ENCODE assay signal across 8 mouse cellular contexts in the genomic region with DNA sequence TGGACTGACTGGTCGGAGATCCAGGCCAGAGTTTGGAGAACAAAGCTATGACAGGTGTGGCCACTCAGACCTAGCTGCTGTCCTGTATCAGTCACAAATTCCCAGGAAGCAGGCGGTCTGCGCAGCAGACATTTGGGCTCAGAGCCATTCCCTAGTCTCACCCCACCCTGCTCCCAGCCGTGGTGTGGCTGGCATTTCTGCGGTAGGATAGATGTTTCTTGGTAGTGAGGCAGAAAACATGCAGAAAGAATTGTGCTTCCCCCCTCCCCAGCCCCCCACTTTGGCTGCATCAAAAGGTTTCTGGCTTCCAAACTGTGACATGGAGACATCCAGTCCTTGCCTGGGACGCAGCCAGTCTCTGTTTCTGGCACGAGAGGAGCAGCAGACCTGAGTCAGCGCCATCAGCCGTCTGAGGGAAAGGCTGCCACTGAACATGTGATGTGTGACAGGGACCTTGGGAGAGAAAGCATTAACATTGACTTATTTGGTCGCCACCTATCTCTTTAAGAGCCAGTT.
A peak's percentile ranks its signal among the peaks of the same experiment; 100 is the strongest.
DNase-seq lines count a peak whose midpoint lies in the region; ATAC-seq and TF ChIP-seq lines count a peak whose summit lies in the region.

No protein-coding gene starts in this region.

- no peak for TF ChIP-seq EP300 in stomach, postnatal 0 days (optimal IDR thresholded peaks at IDR 0.05)

- H3K27me3 ChIP-seq in forebrain, embryonic 13.5 days: peaks cover 45% of the 10 kb centered on the region
- H3K27me3 ChIP-seq in forebrain, embryonic 10.5 days (ENCODE audit: poor library complexity, severe bottlenecking): peaks cover 98% of the 10 kb centered on the region
- no peaks in the 10 kb centered on the region for H3K27me3 ChIP-seq in stomach, embryonic 16.5 days (ENCODE audit: control insufficient read depth, insufficient read depth, low read length)
- no peaks in the 10 kb centered on the region for H3K27me3 ChIP-seq in stomach, postnatal 0 days (ENCODE audit: control insufficient read depth, insufficient read depth, low read length)

- H3K9me3 ChIP-seq in forebrain, embryonic 13.5 days (replicated peaks): no peaks in the 10 kb centered on the region
- H3K9me3 ChIP-seq in forebrain, embryonic 10.5 days: no peaks in the 10 kb centered on the region
- H3K9me3 ChIP-seq in stomach, embryonic 16.5 days (replicated peaks; ENCODE audit: control insufficient read depth, low read length): no peaks in the 10 kb centered on the region
- no peaks in the 10 kb centered on the region for H3K9me3 ChIP-seq in stomach, postnatal 0 days (ENCODE audit: control insufficient read depth, low read length)

- no peak for TF ChIP-seq CTCF in stomach, postnatal 0 days (IDR thresholded peaks at IDR 0.05; ENCODE audit: low read depth)

- DNase-seq in forebrain, embryonic 10.5 days (ENCODE audit: extremely low spot score, low spot score): no peak
- DNase-seq in stomach, postnatal 0 days (ENCODE audit: low spot score): no peak
- peak; percentile 81 to 82 for DNase-seq in heart, adult 18-20 months
- peak; percentile 74 to 80 for DNase-seq in layer of hippocampus, postnatal 14 days (ENCODE audit: low spot score in 2 of 2)
- DNase-seq in thymus, postnatal 4 days: no peak
- no peak for DNase-seq in thymus, postnatal 14 days

- no peak overlapping the region for H3K9ac ChIP-seq in forebrain, embryonic 13.5 days
- no peak overlapping the region for H3K9ac ChIP-seq in stomach, embryonic 16.5 days (ENCODE audit: low read length)
- no peak overlapping the region for H3K9ac ChIP-seq in stomach, postnatal 0 days (ENCODE audit: low read length)

- no peak overlapping the region for H3K27ac ChIP-seq in forebrain, embryonic 13.5 days
- H3K27ac ChIP-seq in forebrain, embryonic 10.5 days: no peak overlapping the region
- no peak overlapping the region for H3K27ac ChIP-seq in stomach, embryonic 16.5 days (ENCODE audit: low read length)
- H3K27ac ChIP-seq in stomach, postnatal 0 days (replicated peaks): no peak overlapping the region

- WGBS in forebrain, embryonic 13.5 days: 65% methylated on average over 10 of the region's 10 CpGs
- 86% methylated on average over 10 of the region's 10 CpGs for WGBS in forebrain, embryonic 10.5 days
- 50% methylated on average over 10 of the region's 10 CpGs for WGBS in stomach, embryonic 16.5 days
- WGBS in stomach, postnatal 0 days: 47% methylated on average over 10 of the region's 10 CpGs

- peaks cover 14% of the 10 kb centered on the region for H3K4me1 ChIP-seq in forebrain, embryonic 13.5 days
- H3K4me1 ChIP-seq in forebrain, embryonic 10.5 days: peaks cover 21% of the 10 kb centered on the region
- no peaks in the 10 kb centered on the region for H3K4me1 ChIP-seq in stomach, embryonic 16.5 days (ENCODE audit: control insufficient read depth, insufficient read depth, low read length)
- no peaks in the 10 kb centered on the region for H3K4me1 ChIP-seq in stomach, postnatal 0 days (replicated peaks; ENCODE audit: control insufficient read depth, insufficient read depth)

- no peak overlapping the region for H3K4me2 ChIP-seq in forebrain, embryonic 13.5 days
- H3K4me2 ChIP-seq in stomach, embryonic 16.5 days (ENCODE audit: low read depth, low read length): no peak overlapping the region
- H3K4me2 ChIP-seq in stomach, postnatal 0 days (replicated peaks; ENCODE audit: low read depth): no peak overlapping the region

- peak; percentile 73; the same call in 1 of the 2 replicates for ATAC-seq in forebrain, embryonic 13.5 days
- 0 out of 2 replicates have a peak, but pooled peaks have one; percentile 11 for ATAC-seq in stomach, embryonic 16.5 days (ENCODE audit: insufficient read depth, low FRiP score)
- no peak for ATAC-seq in stomach, postnatal 0 days (ENCODE audit: low FRiP score, low TSS enrichment)

- H3K4me3 ChIP-seq in forebrain, embryonic 13.5 days: no peak overlapping the region
- no peak overlapping the region for H3K4me3 ChIP-seq in forebrain, embryonic 10.5 days
- no peak overlapping the region for H3K4me3 ChIP-seq in stomach, embryonic 16.5 days (replicated peaks; ENCODE audit: low read length)
- no peak overlapping the region for H3K4me3 ChIP-seq in stomach, postnatal 0 days (ENCODE audit: low read depth, low read length)

- H3K36me3 ChIP-seq in forebrain, embryonic 13.5 days (ENCODE audit: poor library complexity, severe bottlenecking): no peaks in the 10 kb centered on the region
- H3K36me3 ChIP-seq in forebrain, embryonic 10.5 days (replicated peaks): no peaks in the 10 kb centered on the region
- H3K36me3 ChIP-seq in stomach, embryonic 16.5 days (ENCODE audit: control insufficient read depth, insufficient read depth, low read length): no peaks in the 10 kb centered on the region
- no peaks in the 10 kb centered on the region for H3K36me3 ChIP-seq in stomach, postnatal 0 days (ENCODE audit: control insufficient read depth, insufficient read depth, low read length)

Comparison
In these comparisons a context has a peak if more than half of its experiments do, and no peak if none do; other contexts are left out.
1. DNase-seq: peak in heart, adult 18-20 months (2 of 2) and layer of hippocampus, postnatal 14 days (2 of 2); none in forebrain, embryonic 10.5 days (single experiment), stomach, postnatal 0 days (single experiment), thymus, postnatal 4 days (single experiment) and thymus, postnatal 14 days (single experiment).